Mouse (Mus musculus) forebrain, embryonic 13.5 days (tissue): ENCODE results near the gene Marc2. TPM values are rescaled to one million over a fixed set of nuclear protein-coding genes. Genes with fewer than 3 reads are reported as not detected.

ENCODE experiments used
- ATAC-seq: fragments of 200-750 bp; cut with Nextera tagmentation; 2 replicates; pipeline ENCODE4 v1.8.0; 2017
- H3K27ac ChIP-seq: fragments of 300-500 bp; sonication (generic); 2 replicates; pipeline ENCODE4 v1.5.1; 2015; ENCODE audit warnings: inconsistent platforms, mild to moderate bottlenecking, moderate library complexity
- H3K27me3 ChIP-seq: fragments of 300-500 bp; sonication (generic); 2 replicates; pipeline ENCODE4 v1.6.1; 2015; ENCODE audit warnings: mild to moderate bottlenecking, inconsistent platforms
- H3K36me3 ChIP-seq: fragments of 300-500 bp; sonication (generic); 2 replicates; pipeline ENCODE4 v1.6.1; 2015; ENCODE audit warnings: mild to moderate bottlenecking, inconsistent platforms; ENCODE audit not compliant: poor library complexity, severe bottlenecking
- H3K4me1 ChIP-seq: fragments of 300-500 bp; sonication (generic); 2 replicates; pipeline ENCODE4 v1.6.1; 2015; ENCODE audit warnings: inconsistent platforms
- H3K4me2 ChIP-seq: fragments of 300-500 bp; sonication (generic); 2 replicates; pipeline ENCODE4 v1.6.1; 2015; ENCODE audit warnings: inconsistent platforms, mild to moderate bottlenecking, moderate library complexity
- H3K4me3 ChIP-seq: fragments of 300-500 bp; sonication (generic); 2 replicates; pipeline ENCODE4 v1.5.1; 2015; ENCODE audit warnings: mild to moderate bottlenecking, inconsistent platforms
- H3K9ac ChIP-seq: fragments of 300-500 bp; sonication (generic); 2 replicates; pipeline ENCODE4 v1.6.1; 2015; ENCODE audit warnings: mild to moderate bottlenecking, inconsistent platforms
- H3K9me3 ChIP-seq: fragments of 300-500 bp; sonication (generic); replicated peaks from 2 replicates; pipeline ENCODE4 v1.6.1; 2016; ENCODE audit warnings: inconsistent platforms
- WGBS: fragments of 180-500 bp; shearing (Covaris S2); methylation state at CpG from one replicate; pipeline ENCODE4 v1.1.7; 2015; 5-methylcytosine and 5-hydroxymethylcytosine counted together
- polyA plus RNA-seq: library from polyadenylated mRNA; unstranded; fragments of >200 nt; fragmentation: Nextera tagmentation; extraction: Ambion mirVana; gene quantifications from 2 replicates; pipeline ENCODE4 v1.2.1, GENCODE M21; 2015

The Marc2 gene
- 100 and 103 TPM in 2 replicates for polyA plus RNA-seq

DNA sequence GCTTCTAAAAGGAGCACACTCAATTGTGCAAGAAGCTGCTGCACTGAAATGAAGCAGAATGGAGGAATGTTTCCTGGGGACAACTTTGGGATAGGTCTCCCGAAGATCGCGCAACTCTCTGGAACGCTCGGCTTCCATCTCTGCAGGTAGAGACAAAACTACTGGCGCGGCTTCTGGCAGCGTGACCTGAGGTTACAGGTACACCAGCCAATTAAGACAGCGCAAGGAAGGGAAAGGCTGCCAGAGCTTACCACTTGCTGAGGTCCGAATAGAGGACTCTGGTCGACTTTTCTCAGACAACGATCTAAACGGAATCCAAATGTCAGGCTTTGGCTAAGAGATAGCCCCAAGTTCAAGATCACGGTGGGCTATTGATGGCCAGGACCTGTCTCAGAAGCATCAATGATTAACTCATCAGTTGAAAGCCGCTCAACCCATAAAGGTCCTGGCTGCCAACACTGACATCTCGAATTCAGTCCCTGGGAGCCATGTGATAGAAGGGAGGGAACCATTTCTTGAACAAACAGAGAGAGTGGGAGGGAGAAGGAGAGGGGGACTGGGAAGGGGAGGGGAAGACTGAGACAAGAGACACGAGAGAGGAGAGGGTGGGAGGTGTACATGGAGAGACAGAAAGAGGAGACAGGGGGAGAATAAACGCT is at the start of gene Marc2:
Marc2 (minus strand) TSS at position 360 of the 659 bp plus-strand sequence.
- Histone ChIP-seq H3K4me3 (peak within 1 kb of the TSS; percentile 82), H3K4me2 (peak within 1 kb of the TSS; percentile 85), H3K4me1 (peaks cover 30% of the 10 kb centered on the region), H3K36me3 (no peaks in the 10 kb centered on the region), H3K27me3 (peaks cover 36% of the 10 kb centered on the region; the same call in 1 of the 2 replicates), H3K9ac (peak within 1 kb of the TSS; percentile 83), H3K27ac (no peak within 1 kb of the TSS), H3K9me3 (no peaks in the 10 kb centered on the region)
- no peak for ATAC-seq
- WGBS, result 5% methylated on average over 18 of the region's 18 CpGs

DNA sequence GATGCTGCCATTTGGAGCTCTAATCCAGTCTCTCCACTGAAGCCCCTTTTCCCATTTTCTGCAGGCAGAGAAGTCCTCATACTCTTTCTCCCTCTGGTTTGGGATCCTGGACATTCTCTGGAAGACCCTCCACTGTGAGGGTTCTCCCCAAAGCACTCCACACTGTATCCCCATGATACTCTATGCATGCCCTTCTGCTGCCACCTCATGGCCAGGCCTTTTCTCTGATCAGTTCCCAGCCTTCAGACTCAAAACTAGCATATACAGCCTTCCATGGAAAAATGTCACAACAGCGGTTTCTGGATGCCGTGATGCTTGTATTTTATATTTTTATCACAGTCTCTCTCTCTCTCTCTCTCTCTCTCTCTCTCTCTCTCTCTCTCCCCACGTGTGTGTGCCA is 45.7 kb upstream of the Marc2 start:
- Histone ChIP-seq H3K9me3 (no peaks in the 10 kb centered on the region), H3K4me3 (no peak overlapping the region), H3K4me1 (no peaks in the 10 kb centered on the region), H3K27me3 (no peaks in the 10 kb centered on the region), H3K36me3 (peaks cover 5% of the 10 kb centered on the region; the same call in 1 of the 2 replicates), H3K9ac (no peak overlapping the region), H3K27ac (no peak overlapping the region), H3K4me2 (no peak overlapping the region)
- ATAC-seq, result no peak
- 84% methylated on average over 3 of the region's 3 CpGs for WGBS

DNA sequence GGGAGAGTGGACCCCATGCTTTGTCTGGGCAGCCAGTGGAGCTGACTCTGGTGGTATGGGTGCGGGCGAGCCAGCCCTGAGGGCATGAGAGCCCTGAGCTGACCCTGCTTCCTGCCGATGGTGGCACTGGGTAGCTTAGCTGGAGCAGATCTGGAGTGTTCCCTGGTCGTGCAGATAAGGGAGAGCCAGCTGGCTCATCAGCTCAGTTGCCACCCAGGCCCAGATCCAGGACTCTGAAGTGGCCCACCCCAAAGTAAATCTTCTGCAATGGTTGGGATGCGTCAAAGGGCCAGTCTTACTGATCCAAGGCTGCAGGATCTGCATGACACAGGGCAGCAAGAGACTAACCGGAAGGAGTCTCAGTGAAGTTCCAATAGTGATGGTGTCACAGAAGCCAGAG is 43.2 kb upstream of the Marc2 start:
- H3K27me3 ChIP-seq, result 0 out of 2 replicates have a peak, but pooled peaks cover 3% of the 10 kb centered on the region
- no peak overlapping the region for H3K4me3 ChIP-seq
- ATAC-seq, result no peak
- H3K36me3 ChIP-seq, result no peaks in the 10 kb centered on the region
- no peak overlapping the region for H3K4me2 ChIP-seq
- H3K9ac ChIP-seq, result no peak overlapping the region
- no peaks in the 10 kb centered on the region for H3K9me3 ChIP-seq
- H3K4me1 ChIP-seq, result no peaks in the 10 kb centered on the region
- no peak overlapping the region for H3K27ac ChIP-seq
- 89% methylated on average over 6 of the region's 6 CpGs for WGBS

DNA sequence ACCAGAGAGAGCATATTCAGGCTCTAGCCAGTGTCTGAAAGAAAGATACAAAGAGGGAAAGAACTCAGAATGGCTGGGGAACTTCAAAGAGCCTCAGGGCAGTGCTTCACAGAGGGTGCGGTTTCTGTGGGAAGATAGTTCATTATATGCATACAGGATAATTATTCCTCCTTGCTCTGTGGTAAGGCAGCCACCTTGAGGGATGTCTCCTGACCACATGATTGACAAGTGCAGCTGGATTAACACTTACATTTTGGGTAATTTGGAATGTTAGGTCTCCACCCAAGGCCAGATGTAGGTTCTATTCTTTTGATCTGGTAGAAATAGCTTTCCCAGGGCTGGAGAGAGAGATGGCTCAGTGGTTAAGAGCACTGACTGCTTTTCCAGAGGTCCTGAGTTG is 39.9 kb upstream of the Marc2 start:
- no peak overlapping the region for H3K4me3 ChIP-seq
- no peak overlapping the region for H3K27ac ChIP-seq
- WGBS, result 81% methylated on average over 1 of the region's 1 CpGs
- ATAC-seq, result no peak
- no peak overlapping the region for H3K9ac ChIP-seq
- no peak overlapping the region for H3K4me2 ChIP-seq
- H3K9me3 ChIP-seq, result no peaks in the 10 kb centered on the region
- H3K36me3 ChIP-seq, result no peaks in the 10 kb centered on the region
- H3K4me1 ChIP-seq, result peaks cover 11% of the 10 kb centered on the region
- peaks cover 35% of the 10 kb centered on the region for H3K27me3 ChIP-seq

DNA sequence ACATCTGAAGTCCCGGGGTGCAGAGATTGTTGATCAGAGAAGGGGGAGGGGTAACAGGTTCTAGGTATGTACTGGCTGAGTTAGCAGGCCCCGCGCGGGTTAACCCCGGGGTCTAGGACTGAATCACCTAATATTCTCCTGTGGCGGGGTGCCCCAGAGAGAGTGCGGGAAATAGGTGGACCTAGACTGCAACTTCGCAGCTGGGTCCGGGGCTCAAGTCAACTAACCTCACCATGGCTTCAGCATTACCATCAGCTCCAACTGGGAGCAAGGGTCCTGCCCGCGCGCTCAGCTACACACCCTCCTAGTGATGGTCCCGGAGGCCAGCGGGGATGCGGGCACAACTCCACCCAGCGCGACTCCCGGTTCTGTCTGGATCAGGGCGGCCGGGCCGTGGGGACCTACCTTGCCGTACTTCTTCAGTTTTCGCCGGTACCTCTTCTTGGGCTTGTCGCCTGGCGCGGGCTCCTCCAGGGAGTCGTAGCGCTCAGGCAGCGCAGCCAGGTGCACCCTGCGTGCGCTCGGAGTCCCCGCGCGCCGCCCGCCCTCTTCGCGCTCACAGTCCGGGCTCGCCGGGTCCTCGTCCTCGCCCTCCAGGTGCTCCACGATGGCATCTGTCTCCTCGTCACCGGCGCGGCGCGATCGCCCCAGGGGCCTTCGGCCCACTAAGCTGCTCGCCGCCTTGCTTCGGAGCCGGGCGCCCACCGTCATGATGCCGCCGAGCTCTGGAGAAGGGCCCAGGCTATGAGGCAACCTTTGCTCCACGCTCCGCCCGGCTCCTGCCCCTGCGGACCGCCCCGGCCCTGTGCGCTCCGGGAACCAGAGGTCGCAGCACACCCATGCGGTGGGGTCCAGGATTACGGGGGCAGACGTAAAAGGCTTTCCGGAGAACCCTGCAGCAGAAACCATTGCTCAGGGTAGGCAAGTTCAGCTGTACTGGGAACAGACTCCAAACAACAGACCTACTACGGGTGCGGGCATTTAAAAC is 36.3 kb upstream of the Marc2 start, which contains the start of gene C130074G19Rik:
C130074G19Rik (minus strand) TSS at position 938 of the 988 bp plus-strand sequence.
- peaks cover 11% of the 10 kb centered on the region for H3K4me1 ChIP-seq
- 3% methylated on average over 75 of the region's 77 CpGs for WGBS
- peak within 1 kb of the TSS; percentile 46 for H3K4me3 ChIP-seq
- no peaks in the 10 kb centered on the region for H3K36me3 ChIP-seq
- peak; percentile 67 for ATAC-seq
- H3K27me3 ChIP-seq, result peaks cover 40% of the 10 kb centered on the region
- H3K27ac ChIP-seq, result no peak within 1 kb of the TSS
- peak within 1 kb of the TSS; percentile 65 for H3K9ac ChIP-seq
- H3K9me3 ChIP-seq, result no peaks in the 10 kb centered on the region
- H3K4me2 ChIP-seq, result peak within 1 kb of the TSS; percentile 77

DNA sequence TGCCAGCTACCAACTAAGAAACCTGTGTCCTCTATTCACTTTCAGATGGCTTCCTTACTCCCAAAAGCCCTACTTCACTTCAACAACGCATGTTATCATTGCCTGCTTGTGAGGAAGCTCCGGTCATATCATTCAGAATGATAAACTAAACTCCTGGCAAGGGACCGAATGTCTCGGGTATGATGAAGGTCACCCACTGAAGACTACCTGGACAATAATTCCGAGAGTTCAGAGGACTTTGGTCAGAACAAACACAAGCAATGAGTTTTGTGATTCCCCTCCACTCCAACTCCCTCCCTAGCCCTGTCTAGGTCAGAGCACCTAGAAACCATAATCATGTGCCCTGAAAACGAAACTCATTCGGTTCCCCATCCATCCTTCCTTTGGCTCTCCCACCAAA is 35.6 kb upstream of the Marc2 start:
- Histone ChIP-seq H3K4me2 (0 out of 2 replicates have a peak overlapping the region, but pooled peaks have one; percentile 77), H3K4me1 (peaks cover 11% of the 10 kb centered on the region), H3K9ac (no peak overlapping the region), H3K36me3 (no peaks in the 10 kb centered on the region), H3K27ac (no peak overlapping the region), H3K27me3 (peaks cover 44% of the 10 kb centered on the region), H3K4me3 (no peak overlapping the region), H3K9me3 (no peaks in the 10 kb centered on the region)
- no peak for ATAC-seq
- WGBS, result 75% methylated on average over 7 of the region's 7 CpGs

DNA sequence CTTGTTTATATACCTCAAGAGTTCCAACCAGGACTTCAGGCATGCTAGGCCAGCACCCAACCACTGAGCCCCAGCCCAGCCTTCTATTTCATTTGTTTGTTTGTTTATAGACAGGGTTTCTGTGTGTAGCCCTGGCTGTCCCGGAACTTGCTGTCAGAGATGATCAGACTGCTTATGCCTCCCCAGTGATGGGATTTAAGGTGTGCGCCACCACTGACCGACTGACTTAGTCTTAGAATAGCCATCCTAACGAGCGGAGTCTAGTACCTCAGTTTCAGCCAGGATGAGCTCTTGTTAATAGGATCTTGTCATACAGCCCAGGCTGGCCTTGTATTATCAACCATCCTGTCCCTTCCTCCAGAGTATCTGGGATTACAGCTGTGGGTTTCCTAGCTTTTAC is 35.0 kb upstream of the Marc2 start:
- Histone ChIP-seq H3K36me3 (no peaks in the 10 kb centered on the region), H3K9ac (no peak overlapping the region), H3K4me3 (no peak overlapping the region; the same call in 1 of the 2 replicates), H3K4me1 (peaks cover 11% of the 10 kb centered on the region), H3K9me3 (no peaks in the 10 kb centered on the region), H3K27ac (no peak overlapping the region), H3K27me3 (peaks cover 44% of the 10 kb centered on the region), H3K4me2 (no peak overlapping the region)
- WGBS, result 76% methylated on average over 5 of the region's 5 CpGs
- ATAC-seq, result no peak

DNA sequence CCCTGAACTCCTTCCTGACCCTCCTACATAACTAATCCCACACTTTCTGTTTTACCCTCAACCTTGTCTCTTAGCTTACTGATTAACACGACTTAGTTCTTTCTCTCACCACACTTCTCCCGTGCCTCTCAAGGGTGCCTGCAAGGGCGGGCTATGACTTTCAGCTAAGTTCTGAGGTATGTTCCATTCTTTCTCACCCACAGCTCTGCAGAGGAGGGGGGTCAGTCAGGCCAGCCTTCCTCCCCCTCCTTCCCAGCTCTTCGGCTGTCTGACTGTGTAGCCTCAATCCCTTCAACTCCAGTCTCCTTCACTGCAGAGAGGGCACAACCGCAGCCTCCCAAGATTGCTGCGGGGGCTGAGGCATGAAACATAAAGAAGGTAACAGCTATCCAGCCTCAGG is 32.6 kb upstream of the Marc2 start:
- H3K27me3 ChIP-seq, result peaks cover 42% of the 10 kb centered on the region
- H3K27ac ChIP-seq, result no peak overlapping the region
- H3K9me3 ChIP-seq, result no peaks in the 10 kb centered on the region
- peaks cover 11% of the 10 kb centered on the region for H3K4me1 ChIP-seq
- no peak overlapping the region for H3K4me3 ChIP-seq
- no peak overlapping the region for H3K9ac ChIP-seq
- no peak overlapping the region for H3K4me2 ChIP-seq
- ATAC-seq, result no peak
- H3K36me3 ChIP-seq, result no peaks in the 10 kb centered on the region
- 61% methylated on average over 6 of the region's 6 CpGs for WGBS

DNA sequence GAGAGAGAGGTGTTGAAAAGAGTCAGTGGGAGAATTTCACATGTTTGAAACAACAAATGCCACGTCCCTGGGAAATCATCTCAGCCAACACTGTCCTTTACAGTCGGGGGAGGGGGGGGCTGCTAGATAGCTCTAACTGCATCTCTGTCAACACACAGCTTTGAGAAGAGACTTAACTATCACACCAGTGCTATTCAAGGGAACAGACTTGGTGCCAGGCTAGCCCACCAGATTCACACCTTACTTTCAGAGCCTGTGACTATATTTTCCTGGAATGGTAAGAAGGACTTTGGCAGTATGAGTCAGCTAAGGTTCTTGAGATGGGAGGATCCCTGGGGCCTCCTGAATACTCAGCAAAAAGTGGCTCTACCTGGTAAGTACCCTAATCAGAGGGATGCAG is 31.1 kb upstream of the Marc2 start:
- ATAC-seq, result no peak
- Histone ChIP-seq H3K9ac (no peak overlapping the region), H3K4me1 (peaks cover 2% of the 10 kb centered on the region), H3K4me3 (no peak overlapping the region), H3K27ac (no peak overlapping the region), H3K36me3 (no peaks in the 10 kb centered on the region), H3K9me3 (no peaks in the 10 kb centered on the region), H3K27me3 (peaks cover 31% of the 10 kb centered on the region), H3K4me2 (no peak overlapping the region)
- 76% methylated on average over 2 of the region's 2 CpGs for WGBS

DNA sequence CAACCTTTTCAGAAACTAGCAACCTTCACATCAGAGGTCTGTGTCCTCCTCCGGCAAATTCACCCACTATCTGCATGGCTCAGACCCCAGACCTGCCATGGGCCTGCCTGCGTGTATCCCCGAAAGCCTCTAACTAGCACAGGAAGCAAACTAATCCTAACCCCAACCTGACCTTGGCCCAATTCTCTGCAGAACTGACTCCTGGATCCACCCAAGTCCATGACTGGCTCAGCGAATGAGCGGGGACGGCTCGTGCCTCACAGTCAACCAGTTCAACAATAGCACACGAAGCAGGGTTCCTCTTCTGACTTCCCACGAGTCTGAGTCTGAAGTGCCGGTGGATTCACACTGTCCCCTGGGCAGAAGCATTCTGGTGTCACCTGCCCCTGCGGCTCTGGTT is 27.7 kb upstream of the Marc2 start:
- no peak overlapping the region for H3K27ac ChIP-seq
- no peak overlapping the region for H3K9ac ChIP-seq
- H3K36me3 ChIP-seq, result no peaks in the 10 kb centered on the region
- H3K4me3 ChIP-seq, result no peak overlapping the region
- ATAC-seq, result no peak
- WGBS, result 86% methylated on average over 11 of the region's 11 CpGs
- no peak overlapping the region for H3K4me2 ChIP-seq
- no peaks in the 10 kb centered on the region for H3K9me3 ChIP-seq
- H3K27me3 ChIP-seq, result peaks cover 17% of the 10 kb centered on the region; the same call in 1 of the 2 replicates
- peaks cover 5% of the 10 kb centered on the region for H3K4me1 ChIP-seq

DNA sequence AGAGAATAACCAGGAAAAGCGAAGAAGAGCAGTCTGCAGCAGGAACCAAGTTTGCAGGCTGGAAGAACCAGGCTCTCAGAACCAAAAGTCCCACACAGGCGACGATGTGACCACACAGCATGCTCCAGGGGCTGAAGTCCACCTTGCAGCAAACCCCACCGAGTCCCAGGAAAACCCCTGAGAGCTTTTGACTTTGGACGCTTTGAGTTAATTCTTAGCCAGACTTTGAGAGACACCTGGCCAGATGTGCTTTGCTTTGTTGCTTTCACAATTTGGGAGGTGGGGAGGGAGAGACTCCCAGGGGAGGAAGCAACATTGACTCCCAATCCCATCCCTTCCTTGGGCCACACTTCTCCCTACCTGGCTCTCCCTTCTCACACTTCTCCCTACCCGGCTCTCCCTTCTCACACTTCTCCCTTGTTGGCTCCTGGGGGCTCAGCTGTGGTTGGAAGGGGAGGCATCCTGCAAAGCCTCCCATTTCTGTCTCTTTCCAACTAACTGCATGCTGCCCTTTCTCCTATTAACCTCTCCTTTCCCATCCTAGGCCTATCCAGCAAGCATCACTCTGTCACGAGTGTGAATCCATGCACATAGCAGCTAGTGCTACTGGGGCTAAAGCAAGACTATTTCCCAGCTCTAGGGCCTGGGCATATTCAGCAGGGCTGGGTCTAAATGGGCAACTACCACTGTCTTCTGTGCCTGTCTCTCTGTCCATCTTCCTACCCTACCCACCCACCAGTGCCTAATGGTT is 26.0 kb upstream of the Marc2 start:
- no peak overlapping the region for H3K27ac ChIP-seq
- no peak overlapping the region for H3K4me2 ChIP-seq
- no peak overlapping the region for H3K9ac ChIP-seq
- H3K9me3 ChIP-seq, result no peaks in the 10 kb centered on the region
- no peaks in the 10 kb centered on the region for H3K36me3 ChIP-seq
- no peak overlapping the region for H3K4me3 ChIP-seq
- ATAC-seq, result no peak
- WGBS, result 74% methylated on average over 7 of the region's 7 CpGs
- H3K4me1 ChIP-seq, result peaks cover 5% of the 10 kb centered on the region
- peaks cover 26% of the 10 kb centered on the region; the same call in 1 of the 2 replicates for H3K27me3 ChIP-seq
